Mouse (Mus musculus) limb, embryonic 10.5 days (tissue): ENCODE measurements around the gene Nrp2. TPM values are rescaled to one million over a fixed set of nuclear protein-coding genes. Genes with fewer than 3 reads are reported as not detected.

Source experiments
- DNase-seq: peaks from one replicate; pipeline ENCODE4 v3.0.0-alpha.2; 2017; ENCODE audit warnings: low spot score
- H3K27ac ChIP-seq: fragments of 300-500 bp; sonication (generic); 2 replicates; pipeline ENCODE4 v1.5.1; 2016; ENCODE audit warnings: mild to moderate bottlenecking
- H3K27me3 ChIP-seq: fragments of 300-500 bp; sonication (generic); 2 replicates; pipeline ENCODE4 v1.6.1; 2016; ENCODE audit warnings: low read depth, mild to moderate bottlenecking; ENCODE audit not compliant: poor library complexity, severe bottlenecking
- H3K36me3 ChIP-seq: fragments of 300-500 bp; sonication (generic); 2 replicates; pipeline ENCODE4 v1.6.1; 2016; ENCODE audit warnings: mild to moderate bottlenecking, moderate library complexity
- H3K4me1 ChIP-seq: fragments of 300-500 bp; sonication (generic); 2 replicates; pipeline ENCODE4 v1.6.1; 2016
- H3K4me3 ChIP-seq: fragments of 300-500 bp; sonication (generic); 2 replicates; pipeline ENCODE4 v1.5.1; 2016; ENCODE audit warnings: mild to moderate bottlenecking, moderate library complexity
- H3K9me3 ChIP-seq: fragments of 300-500 bp; sonication (generic); replicated peaks from 2 replicates; pipeline ENCODE4 v1.6.1; 2016; ENCODE audit warnings: mild to moderate bottlenecking
- WGBS: fragments of 180-500 bp; shearing (Covaris S2); methylation state at CpG from one replicate; pipeline ENCODE4 v1.1.7; 2016; 5-methylcytosine and 5-hydroxymethylcytosine counted together
- polyA plus RNA-seq: library from polyadenylated mRNA; unstranded; fragments of >200 nt; fragmentation: Nextera tagmentation; extraction: Ambion mirVana; gene quantifications from 2 replicates; pipeline ENCODE4 v1.2.1, GENCODE M21; 2016

The Nrp2 gene
- polyA plus RNA-seq, 1 experiment from 2014 or later, result 54.7 TPM

DNA sequence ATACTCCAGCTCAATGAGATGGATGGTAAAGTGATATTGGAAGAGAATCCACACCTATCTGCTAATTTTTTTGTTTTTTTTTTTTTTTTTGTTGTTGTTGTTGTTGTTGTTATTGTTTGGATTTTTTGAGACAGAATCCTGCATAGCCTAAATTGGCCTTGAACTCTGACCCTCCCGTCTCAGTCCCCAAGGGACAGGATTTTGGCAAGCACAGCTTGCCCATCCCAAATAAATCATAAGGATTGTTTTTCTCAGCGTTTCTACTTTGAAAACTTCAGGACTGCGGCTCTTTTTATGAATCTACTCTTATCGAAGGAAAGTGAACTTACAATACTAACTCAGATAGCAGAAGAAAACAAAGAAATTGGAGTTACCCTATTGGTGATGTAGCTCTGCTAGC, 31.9 kb downstream of the Nrp2 start:
- H3K27ac ChIP-seq, result no peak overlapping the region
- H3K4me1 ChIP-seq, result peaks cover 2% of the 10 kb centered on the region
- H3K9me3 ChIP-seq, result no peaks in the 10 kb centered on the region
- WGBS, result 89% methylated on average over 4 of the region's 4 CpGs
- no peaks in the 10 kb centered on the region for H3K27me3 ChIP-seq
- peaks cover 55% of the 10 kb centered on the region for H3K36me3 ChIP-seq
- no peak for DNase-seq
- H3K4me3 ChIP-seq, result no peak overlapping the region

DNA sequence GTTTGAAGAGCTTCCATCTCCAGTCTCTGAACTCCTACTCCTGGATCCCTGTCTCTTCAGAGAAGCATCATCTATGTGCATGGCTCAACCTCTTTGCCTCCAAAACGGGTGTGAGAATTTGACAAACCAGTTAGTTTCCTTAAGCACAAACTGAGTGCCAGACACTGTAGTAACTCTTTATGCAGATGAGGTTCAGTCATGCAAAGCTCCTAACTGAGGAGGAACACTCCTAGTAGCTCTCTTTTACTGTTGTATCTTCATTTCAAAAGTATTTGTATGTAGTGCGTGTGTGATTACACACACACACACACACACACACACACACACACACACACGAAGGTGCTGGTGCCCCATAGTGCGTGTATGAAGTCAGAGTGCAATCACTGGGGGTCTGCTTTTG, 32.8 kb downstream of the Nrp2 start:
- no peak for DNase-seq
- H3K9me3 ChIP-seq, result no peaks in the 10 kb centered on the region
- WGBS, result 69% methylated on average over 4 of the region's 4 CpGs
- H3K27ac ChIP-seq, result no peak overlapping the region
- H3K4me3 ChIP-seq, result no peak overlapping the region
- peaks cover 59% of the 10 kb centered on the region for H3K36me3 ChIP-seq
- H3K27me3 ChIP-seq, result no peaks in the 10 kb centered on the region
- H3K4me1 ChIP-seq, result no peaks in the 10 kb centered on the region; the same call in 1 of the 2 replicates

DNA sequence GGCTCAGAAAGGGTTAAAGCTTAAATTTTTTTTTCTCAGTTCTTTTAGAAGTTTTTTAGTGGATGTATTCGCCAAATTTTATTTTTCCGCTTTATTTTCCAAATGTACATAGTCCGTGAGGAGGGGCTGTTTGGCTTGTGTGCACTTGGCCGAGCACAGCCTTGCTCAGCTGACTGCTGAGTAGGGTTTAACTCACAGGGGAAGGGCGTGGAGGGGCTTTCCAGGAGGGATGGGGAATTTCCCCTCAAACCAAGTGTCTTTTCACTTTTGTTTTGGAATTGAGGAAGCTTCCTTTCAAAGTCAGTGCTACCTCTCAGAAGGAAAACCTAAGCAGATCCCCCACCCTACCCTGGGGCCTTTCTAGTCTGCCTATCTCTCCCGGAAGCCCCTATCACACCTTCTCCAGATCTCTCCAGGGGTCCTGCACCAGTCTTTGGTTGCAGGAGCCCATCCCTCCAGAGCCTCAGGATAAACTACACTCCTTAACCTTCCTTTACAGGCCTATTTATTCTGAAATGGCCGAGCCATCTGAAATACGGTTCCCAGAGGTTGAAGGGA, 33.4 kb downstream of the Nrp2 start:
- Histone ChIP-seq H3K4me1 (no peaks in the 10 kb centered on the region; the same call in 1 of the 2 replicates), H3K9me3 (no peaks in the 10 kb centered on the region), H3K27ac (no peak overlapping the region), H3K36me3 (peaks cover 61% of the 10 kb centered on the region), H3K4me3 (no peak overlapping the region), H3K27me3 (no peaks in the 10 kb centered on the region)
- WGBS, result 49% methylated on average over 8 of the region's 8 CpGs
- DNase-seq, result no peak

DNA sequence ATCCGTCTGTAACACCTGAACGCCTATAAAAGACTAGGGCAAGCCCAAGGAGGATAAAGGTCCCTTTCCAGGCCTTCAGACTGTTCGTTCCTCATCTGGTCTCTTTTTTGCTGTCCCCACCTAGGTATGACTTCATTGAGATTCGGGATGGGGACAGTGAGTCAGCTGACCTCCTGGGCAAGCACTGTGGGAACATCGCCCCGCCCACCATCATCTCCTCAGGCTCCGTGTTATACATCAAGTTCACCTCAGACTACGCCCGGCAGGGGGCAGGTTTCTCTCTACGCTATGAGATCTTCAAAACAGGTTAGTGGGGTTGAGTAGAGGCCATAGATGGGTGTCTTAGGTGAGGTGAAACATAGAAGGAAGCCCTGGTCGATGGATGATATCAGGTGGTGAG, 35.1 kb downstream of the Nrp2 start:
- H3K4me1 ChIP-seq, result peaks cover 2% of the 10 kb centered on the region
- WGBS, result 91% methylated on average over 11 of the region's 11 CpGs
- no peak overlapping the region for H3K4me3 ChIP-seq
- H3K9me3 ChIP-seq, result no peaks in the 10 kb centered on the region
- peaks cover 67% of the 10 kb centered on the region for H3K36me3 ChIP-seq
- no peak overlapping the region for H3K27ac ChIP-seq
- no peak for DNase-seq
- no peaks in the 10 kb centered on the region for H3K27me3 ChIP-seq

DNA sequence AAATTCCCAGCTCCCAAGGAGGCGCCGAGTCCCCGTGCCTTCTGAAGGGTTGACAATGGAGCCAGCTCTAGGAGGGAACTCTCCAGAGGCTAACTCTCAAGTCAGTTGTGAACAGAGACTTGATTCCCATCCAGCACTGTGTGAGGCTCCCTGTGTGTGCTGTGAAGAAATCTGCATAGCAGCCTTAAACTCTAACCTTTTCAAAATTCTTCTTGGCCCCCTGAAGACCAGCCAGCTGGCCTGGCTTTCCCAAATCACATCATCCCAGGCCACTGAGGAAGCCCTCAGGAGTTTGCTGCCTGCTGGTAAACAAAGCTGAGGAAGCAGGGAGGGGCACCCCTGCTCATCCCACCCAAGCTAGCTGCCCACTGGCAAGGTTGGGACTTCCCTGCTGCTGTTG, 39.0 kb downstream of the Nrp2 start:
- no peak for DNase-seq
- Histone ChIP-seq H3K4me1 (peaks cover 6% of the 10 kb centered on the region), H3K9me3 (no peaks in the 10 kb centered on the region), H3K27ac (no peak overlapping the region), H3K36me3 (peaks cover 98% of the 10 kb centered on the region), H3K27me3 (no peaks in the 10 kb centered on the region), H3K4me3 (no peak overlapping the region)
- 64% methylated on average over 3 of the region's 3 CpGs for WGBS

DNA sequence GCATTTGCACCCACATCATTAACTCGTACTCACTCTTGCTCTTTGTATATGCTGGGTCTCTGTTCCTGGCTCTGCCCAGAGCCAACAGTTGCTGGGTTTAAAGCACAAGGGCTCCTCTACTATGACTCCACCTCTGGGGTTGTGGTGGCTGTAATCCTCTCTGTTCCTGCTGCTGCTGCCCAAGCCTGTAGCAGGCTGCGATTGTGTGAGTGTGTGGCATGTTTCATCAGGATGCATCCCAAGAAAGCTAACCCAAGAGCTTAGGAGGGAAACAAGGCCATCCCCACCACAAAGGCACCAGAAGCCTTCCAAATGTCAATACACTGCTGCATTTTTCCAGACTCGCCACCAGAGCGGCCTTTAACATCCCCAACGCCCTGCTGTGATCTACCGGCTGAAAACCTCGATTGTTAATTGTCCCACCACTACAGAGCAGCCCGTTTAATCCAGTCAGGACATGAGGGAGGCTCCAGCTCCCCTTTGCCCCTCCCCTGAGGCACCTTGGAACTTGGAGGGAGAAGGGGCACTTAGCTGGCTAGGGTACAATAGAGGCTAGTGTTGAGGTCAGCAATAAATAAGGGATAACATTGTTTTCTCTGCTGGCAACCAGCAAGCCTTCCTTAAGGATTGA, 40.1 kb downstream of the Nrp2 start:
- H3K27ac ChIP-seq, result peak overlapping the region; percentile 37; the same call in 1 of the 2 replicates
- H3K4me3 ChIP-seq, result no peak overlapping the region
- H3K9me3 ChIP-seq, result no peaks in the 10 kb centered on the region
- H3K36me3 ChIP-seq, result peaks cover 98% of the 10 kb centered on the region
- WGBS, result 28% methylated on average over 8 of the region's 8 CpGs
- no peak for DNase-seq
- H3K4me1 ChIP-seq, result peaks cover 14% of the 10 kb centered on the region
- H3K27me3 ChIP-seq, result no peaks in the 10 kb centered on the region

DNA sequence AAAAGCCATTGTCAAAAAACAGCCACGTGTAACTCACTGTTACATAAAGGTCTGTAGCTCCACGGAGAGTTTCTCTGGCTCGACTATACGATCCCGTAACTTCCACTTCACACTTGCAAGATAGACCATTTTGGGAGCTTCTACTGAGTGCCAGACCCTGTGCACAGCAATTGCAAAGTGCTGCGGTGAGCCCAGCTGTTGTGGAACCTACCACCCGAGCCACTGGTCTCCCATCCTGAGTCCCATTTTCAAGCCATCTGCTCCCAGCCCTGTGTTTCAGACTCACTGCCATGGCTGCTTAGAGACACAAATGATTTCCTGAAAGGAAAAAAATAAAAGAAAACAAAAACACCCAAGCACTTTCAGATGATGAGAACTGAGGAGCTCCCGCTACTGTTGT, 42.8 kb downstream of the Nrp2 start:
- no peaks in the 10 kb centered on the region for H3K27me3 ChIP-seq
- WGBS, result 92% methylated on average over 8 of the region's 8 CpGs
- H3K36me3 ChIP-seq, result peaks cover 97% of the 10 kb centered on the region
- H3K9me3 ChIP-seq, result no peaks in the 10 kb centered on the region
- no peak overlapping the region for H3K27ac ChIP-seq
- DNase-seq, result no peak
- H3K4me3 ChIP-seq, result no peak overlapping the region
- peaks cover 23% of the 10 kb centered on the region for H3K4me1 ChIP-seq

DNA sequence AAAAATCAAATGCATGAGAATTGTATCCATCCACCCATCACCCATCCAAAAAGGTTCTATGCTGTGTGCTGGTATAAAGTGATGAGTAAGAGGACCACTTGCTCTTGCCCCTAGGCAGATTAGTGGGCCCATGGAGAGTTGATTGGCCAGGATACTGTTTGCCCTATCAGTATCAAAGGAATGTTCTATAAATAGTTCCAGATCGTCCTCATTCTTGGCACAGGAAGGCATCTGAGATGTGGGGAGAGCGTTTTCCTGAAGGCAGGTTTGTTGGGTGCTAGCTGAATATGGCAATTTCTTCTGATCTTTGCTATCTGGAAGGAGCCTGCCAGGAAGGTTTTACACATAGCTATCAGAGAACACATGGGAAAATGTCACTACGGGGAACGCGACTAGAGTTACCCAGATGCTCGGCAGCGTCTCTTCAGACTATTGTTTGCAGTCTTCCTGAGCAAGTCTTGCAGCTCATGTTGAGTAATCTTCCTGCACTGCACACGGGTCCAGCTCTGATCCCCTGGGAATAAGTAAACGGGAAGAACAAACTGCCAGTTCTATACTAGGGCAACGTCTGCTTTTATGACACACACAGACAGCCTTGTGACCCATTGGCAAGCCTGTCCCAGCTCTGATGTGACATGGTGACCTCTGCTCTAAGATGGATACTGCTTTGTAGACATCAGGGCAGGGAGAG, 44.5 kb downstream of the Nrp2 start:
- H3K36me3 ChIP-seq, result peaks cover 98% of the 10 kb centered on the region

DNA sequence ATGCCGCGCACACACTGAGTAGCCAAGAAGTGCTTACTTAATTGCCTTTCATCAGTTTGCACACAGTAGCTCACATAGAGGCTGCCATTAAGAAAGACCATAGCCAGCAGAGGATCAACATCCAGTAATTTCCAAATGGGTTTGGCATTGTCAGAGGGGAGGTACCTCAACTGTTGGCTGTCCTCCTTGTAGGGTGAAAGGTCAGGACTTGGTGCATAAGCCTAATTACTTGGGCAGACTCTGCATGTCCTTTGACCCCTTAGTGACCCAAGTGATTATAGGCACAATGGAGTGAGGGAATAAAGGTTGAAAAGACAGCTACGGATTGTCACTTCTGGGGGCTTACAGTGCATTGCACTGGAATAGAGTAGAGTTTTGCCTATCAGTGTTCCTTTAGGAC, 45.3 kb downstream of the Nrp2 start:
- 80% methylated on average over 3 of the region's 3 CpGs for WGBS
- no peaks in the 10 kb centered on the region for H3K27me3 ChIP-seq
- H3K9me3 ChIP-seq, result no peaks in the 10 kb centered on the region
- no peak for DNase-seq
- H3K27ac ChIP-seq, result no peak overlapping the region
- peaks cover 96% of the 10 kb centered on the region for H3K36me3 ChIP-seq
- peaks cover 32% of the 10 kb centered on the region for H3K4me1 ChIP-seq
- H3K4me3 ChIP-seq, result no peak overlapping the region

More for the DNA sequence above, 44.5 kb downstream of the Nrp2 start:
- H3K27me3 ChIP-seq, result no peaks in the 10 kb centered on the region
- no peak overlapping the region for H3K4me3 ChIP-seq
- no peak overlapping the region for H3K27ac ChIP-seq
- H3K9me3 ChIP-seq, result no peaks in the 10 kb centered on the region
- WGBS, result 66% methylated on average over 10 of the region's 10 CpGs
- peaks cover 37% of the 10 kb centered on the region for H3K4me1 ChIP-seq
- DNase-seq, result no peak

DNA sequence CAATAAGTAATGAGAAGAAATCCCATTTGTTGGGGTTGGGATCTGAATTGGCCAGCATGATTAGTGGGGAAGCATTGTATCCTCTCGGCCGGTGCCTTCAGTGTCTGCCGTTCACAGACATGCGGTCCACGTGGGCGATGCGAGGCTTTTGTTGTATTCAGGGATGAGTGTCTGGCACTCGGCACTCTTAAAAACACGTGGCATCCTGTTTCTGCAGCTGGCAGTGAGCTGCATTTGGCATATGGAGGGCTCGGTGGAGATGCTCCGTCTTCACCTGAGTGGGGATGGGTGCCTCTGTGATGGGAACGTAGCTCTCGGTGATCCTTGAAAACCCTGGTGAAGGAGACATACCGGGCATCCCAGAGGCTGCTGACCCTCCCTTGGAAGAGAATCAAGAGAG, 46.6 kb downstream of the Nrp2 start:
- H3K27ac ChIP-seq, result no peak overlapping the region
- 94% methylated on average over 14 of the region's 14 CpGs for WGBS
- H3K36me3 ChIP-seq, result peaks cover 95% of the 10 kb centered on the region
- peaks cover 30% of the 10 kb centered on the region for H3K4me1 ChIP-seq
- H3K9me3 ChIP-seq, result no peaks in the 10 kb centered on the region
- H3K27me3 ChIP-seq, result no peaks in the 10 kb centered on the region
- no peak for DNase-seq
- H3K4me3 ChIP-seq, result no peak overlapping the region

DNA sequence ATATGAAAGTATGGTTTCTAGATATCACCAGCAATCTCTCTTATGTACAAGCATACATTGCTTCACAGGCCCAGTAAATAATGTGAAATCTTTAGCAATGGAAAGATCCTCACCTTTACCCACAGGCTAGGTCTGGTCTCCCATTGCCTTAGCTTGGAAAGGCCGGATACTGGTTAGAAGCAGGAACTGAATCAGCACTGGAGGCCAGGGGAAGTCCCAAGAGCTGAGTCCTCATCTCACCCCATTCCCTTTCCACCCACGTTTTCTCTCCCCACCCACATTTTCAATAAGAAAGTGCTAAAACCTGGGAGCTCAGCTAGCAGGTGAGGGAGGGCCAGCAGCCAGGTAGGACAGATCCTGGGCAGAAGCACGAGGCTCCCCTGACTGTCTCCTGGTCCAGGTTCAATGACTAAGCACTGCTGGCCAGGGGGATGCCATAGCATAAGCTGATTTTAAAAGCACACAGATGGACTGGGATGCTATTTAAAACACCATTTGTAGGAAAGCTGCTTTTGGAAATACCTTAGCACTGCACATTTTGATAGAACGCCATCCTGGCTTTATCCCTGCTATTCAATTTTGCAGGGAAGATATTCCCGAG, 47.4 kb downstream of the Nrp2 start:
- 90% methylated on average over 5 of the region's 5 CpGs for WGBS
- Histone ChIP-seq H3K27me3 (no peaks in the 10 kb centered on the region), H3K9me3 (no peaks in the 10 kb centered on the region), H3K4me3 (no peak overlapping the region), H3K4me1 (peaks cover 30% of the 10 kb centered on the region), H3K27ac (no peak overlapping the region), H3K36me3 (peaks cover 93% of the 10 kb centered on the region)
- DNase-seq, result no peak

DNA sequence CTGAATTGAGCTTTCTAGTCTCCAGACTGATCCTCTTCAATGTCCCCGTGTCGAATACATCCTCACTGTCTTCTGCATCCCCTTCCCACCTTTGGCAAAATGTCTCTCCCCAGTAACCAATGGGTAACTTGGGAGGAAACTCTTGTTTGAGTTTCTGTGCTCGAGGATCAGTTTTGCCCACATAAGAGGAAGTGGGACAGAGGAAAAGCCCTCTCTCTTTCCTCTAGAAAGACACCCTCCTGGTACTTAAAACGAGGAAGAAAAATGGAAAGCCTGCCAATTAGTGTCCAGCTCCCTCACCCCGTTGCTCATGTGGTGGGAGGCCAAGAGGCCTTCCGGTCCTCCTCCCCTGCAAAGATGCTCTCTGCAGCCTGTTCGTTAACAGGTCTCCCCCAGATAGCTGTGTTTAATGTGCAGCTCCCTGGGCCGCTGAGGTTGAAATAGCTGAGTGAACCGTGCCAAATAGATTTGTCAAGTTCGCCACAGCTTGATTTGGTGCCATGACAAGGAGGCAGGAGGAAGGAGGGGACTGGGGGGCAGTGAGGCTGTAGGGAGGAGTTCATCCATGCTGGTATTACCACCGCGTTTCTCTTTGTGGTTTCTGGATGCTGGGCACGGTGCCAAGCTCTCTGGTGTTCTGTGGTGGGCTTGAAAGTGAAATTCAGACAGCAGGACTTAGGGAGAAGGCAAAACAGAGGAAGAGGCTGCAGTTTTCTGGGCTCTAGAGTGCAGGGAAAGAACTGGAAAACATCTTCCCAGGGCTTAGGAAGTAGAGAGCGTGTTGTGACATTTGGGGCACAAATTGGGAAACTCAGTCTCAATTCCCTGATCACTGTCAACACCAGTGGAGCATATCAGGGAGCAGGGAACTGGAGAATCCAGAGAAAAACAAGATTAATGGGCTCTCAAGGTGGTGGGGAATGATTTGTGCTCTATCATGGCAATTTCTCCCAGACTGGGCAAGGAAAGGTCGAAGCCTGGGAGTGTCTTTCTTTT, 48.2 kb downstream of the Nrp2 start:
- Histone ChIP-seq H3K4me1 (peaks cover 30% of the 10 kb centered on the region), H3K4me3 (no peak overlapping the region), H3K9me3 (no peaks in the 10 kb centered on the region), H3K27ac (peak overlapping the region; percentile 50; the same call in 1 of the 2 replicates), H3K36me3 (peaks cover 86% of the 10 kb centered on the region), H3K27me3 (no peaks in the 10 kb centered on the region)
- WGBS, result 65% methylated on average over 15 of the region's 15 CpGs
- DNase-seq, result no peak
